Mouse (Mus musculus): Measurements from ENCODE around the gene Nme3. TPM values are rescaled to one million over a fixed set of nuclear protein-coding genes. Genes with fewer than 3 reads are reported as not detected.

Gene Nme3
- polyA plus RNA-seq, 1 experiment from 2014 or later: 49.5 TPM

DNA sequence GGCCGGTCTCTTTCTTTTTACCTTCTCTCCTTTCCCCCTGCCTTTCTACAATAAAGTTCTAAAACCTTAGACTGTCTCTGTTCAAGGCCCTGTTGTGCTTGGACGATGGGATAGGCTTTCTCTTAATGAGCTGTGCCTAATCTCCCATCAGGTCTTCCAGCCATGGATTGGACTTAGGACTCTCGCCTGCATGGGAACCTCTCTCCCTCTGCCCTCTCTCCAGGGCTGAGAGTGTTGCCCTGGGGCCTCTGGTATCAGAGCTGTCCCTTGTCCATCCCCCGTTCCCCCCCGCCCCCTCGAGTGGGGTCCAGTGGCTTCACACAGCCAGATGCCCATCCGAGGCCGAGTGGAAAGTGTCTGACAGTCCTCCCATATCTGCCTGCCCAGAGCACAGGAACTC is 21.3 kb upstream of the Nme3 start:
- no peak overlapping the region for H3K27ac ChIP-seq (ENCODE audit: low read depth, low read length)
- no peak overlapping the region for H3K4me3 ChIP-seq (ENCODE audit: low read depth, low read length)
- H3K4me2 ChIP-seq: no peak overlapping the region
- no peaks in the 10 kb centered on the region for H3K9me3 ChIP-seq (ENCODE audit: control insufficient read depth, low read length)
- WGBS: 82% methylated on average over 8 of the region's 8 CpGs
- H3K36me3 ChIP-seq (ENCODE audit: control insufficient read depth, insufficient read depth, low read length): no peaks in the 10 kb centered on the region
- H3K9ac ChIP-seq (ENCODE audit: low read length): no peak overlapping the region
- no peaks in the 10 kb centered on the region for H3K27me3 ChIP-seq (ENCODE audit: control insufficient read depth, insufficient read depth, low read length)
- no peak for ATAC-seq (ENCODE audit: low FRiP score)
- no peaks in the 10 kb centered on the region for H3K4me1 ChIP-seq (ENCODE audit: control insufficient read depth, insufficient read depth, low read length)
- DNase-seq (ENCODE audit: low spot score, missing footprints): no peak

DNA sequence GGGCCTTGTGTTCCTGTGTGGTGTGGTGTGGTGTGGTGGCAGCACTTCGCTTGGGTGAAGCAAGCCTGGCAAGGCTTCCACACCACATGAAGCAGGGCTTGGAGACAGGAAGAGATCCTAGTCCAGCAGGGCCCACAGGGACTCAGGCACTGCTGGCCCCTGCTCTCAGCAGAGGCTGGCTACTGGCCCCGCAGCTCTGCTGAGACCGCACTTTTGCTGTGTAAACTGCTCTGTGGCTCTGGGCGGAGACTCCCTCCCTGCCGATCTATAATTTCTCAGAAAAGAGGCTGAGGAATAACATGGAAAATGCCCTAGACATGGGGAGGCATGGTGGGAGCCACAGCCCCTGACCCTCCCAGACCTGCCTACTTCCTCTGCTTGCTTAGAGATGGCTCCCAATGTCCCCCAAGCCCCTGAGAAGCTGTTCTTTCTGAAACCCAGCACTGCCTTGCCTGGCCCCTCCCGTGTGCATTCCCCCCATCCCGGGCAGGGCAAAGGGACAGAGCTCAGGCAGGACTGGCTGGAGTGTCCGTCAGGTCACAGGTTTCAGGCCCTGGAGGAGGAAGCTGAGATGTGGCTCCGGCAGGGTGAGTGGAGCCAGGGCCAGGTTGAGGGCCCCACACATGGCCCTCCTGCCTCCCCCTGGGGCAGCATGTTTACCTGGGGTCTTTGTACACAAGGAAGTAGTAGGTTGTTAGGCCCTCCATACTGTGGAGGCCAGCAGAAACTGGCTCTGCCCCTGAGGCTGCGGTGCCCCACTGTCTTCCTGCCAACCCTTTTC is 18.8 kb upstream of the Nme3 start:
- DNase-seq (ENCODE audit: low spot score, missing footprints) (no peak), ATAC-seq (ENCODE audit: low FRiP score) (no peak)
- WGBS: 61% methylated on average over 10 of the region's 10 CpGs
- Histone ChIP-seq H3K27ac (ENCODE audit: low read depth, low read length) (no peak overlapping the region), H3K9ac (ENCODE audit: low read length) (no peak overlapping the region), H3K4me1 (ENCODE audit: control insufficient read depth, insufficient read depth, low read length) (no peaks in the 10 kb centered on the region), H3K9me3 (ENCODE audit: control insufficient read depth, low read length) (no peaks in the 10 kb centered on the region), H3K4me2 (no peak overlapping the region), H3K36me3 (ENCODE audit: control insufficient read depth, insufficient read depth, low read length) (no peaks in the 10 kb centered on the region), H3K4me3 (ENCODE audit: low read depth, low read length) (no peak overlapping the region), H3K27me3 (ENCODE audit: control insufficient read depth, insufficient read depth, low read length) (no peaks in the 10 kb centered on the region)

DNA sequence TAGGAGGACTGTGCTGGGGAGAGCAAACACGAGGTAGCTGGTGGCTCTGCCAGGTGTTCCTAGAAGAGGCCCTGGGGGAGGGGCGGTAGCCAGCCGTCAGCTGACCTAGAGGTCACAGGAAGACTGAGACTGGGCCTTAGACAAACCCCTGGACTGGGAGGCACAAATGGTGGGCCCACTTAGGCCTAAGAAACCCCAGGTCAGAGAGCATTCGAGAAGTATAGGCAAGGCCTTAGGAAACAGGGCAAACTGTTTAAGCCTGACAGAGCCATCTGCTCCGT is 18.2 kb upstream of the Nme3 start:
- H3K9me3 ChIP-seq (ENCODE audit: control insufficient read depth, low read length): no peaks in the 10 kb centered on the region
- H3K9ac ChIP-seq (ENCODE audit: low read length): no peak overlapping the region
- no peak for DNase-seq (ENCODE audit: low spot score, missing footprints)
- no peak for ATAC-seq (ENCODE audit: low FRiP score)
- H3K27ac ChIP-seq (ENCODE audit: low read depth, low read length): no peak overlapping the region
- H3K27me3 ChIP-seq (ENCODE audit: control insufficient read depth, insufficient read depth, low read length): no peaks in the 10 kb centered on the region
- WGBS: 27% methylated on average over 5 of the region's 5 CpGs
- no peaks in the 10 kb centered on the region for H3K36me3 ChIP-seq (ENCODE audit: control insufficient read depth, insufficient read depth, low read length)
- no peaks in the 10 kb centered on the region for H3K4me1 ChIP-seq (ENCODE audit: control insufficient read depth, insufficient read depth, low read length)
- H3K4me3 ChIP-seq (ENCODE audit: low read depth, low read length): no peak overlapping the region
- no peak overlapping the region for H3K4me2 ChIP-seq

DNA sequence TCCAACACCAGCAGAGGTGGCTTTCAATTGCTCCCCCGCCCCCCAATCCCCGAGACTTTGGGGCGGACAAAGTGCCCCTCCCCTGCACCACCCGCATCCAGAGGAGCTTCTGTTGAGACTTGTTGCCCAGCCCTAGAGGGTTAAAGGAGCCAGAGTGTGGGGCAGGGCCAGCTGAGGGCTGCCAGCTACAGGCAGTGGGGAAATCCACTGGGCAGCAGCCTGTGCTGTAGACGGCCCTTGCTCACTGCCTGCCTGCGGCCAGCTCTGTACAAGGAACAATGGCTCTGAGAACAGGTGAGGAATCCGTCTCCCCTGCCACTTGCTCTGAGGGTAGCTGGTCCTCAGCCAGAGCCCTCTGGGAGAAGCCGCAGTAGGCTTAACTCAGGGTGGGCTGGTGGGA is 17.8 kb upstream of the Nme3 start:
- Histone ChIP-seq H3K27ac (ENCODE audit: low read depth, low read length) (no peak overlapping the region), H3K36me3 (ENCODE audit: control insufficient read depth, insufficient read depth, low read length) (no peaks in the 10 kb centered on the region), H3K4me3 (ENCODE audit: low read depth, low read length) (no peak overlapping the region), H3K4me2 (no peak overlapping the region), H3K9ac (ENCODE audit: low read length) (no peak overlapping the region), H3K9me3 (ENCODE audit: control insufficient read depth, low read length) (no peaks in the 10 kb centered on the region), H3K27me3 (ENCODE audit: control insufficient read depth, insufficient read depth, low read length) (no peaks in the 10 kb centered on the region), H3K4me1 (ENCODE audit: control insufficient read depth, insufficient read depth, low read length) (no peaks in the 10 kb centered on the region)
- no peak for ATAC-seq (ENCODE audit: low FRiP score)
- 75% methylated on average over 8 of the region's 8 CpGs for WGBS
- DNase-seq (ENCODE audit: low spot score, missing footprints): no peak

GRCm38 (mm10) chr17:24881738-24882440 is 14.4 kb upstream of the Nme3 start:
- H3K27me3 ChIP-seq (ENCODE audit: control insufficient read depth, insufficient read depth, low read length): no peaks in the 10 kb centered on the region
- no peak overlapping the region for H3K9ac ChIP-seq (ENCODE audit: low read length)
- H3K4me2 ChIP-seq: no peak overlapping the region
- H3K4me1 ChIP-seq (ENCODE audit: control insufficient read depth, insufficient read depth, low read length): peaks cover 8% of the 10 kb centered on the region
- ATAC-seq (ENCODE audit: low FRiP score): no peak
- H3K27ac ChIP-seq (ENCODE audit: low read depth, low read length): no peak overlapping the region
- H3K36me3 ChIP-seq (ENCODE audit: control insufficient read depth, insufficient read depth, low read length): no peaks in the 10 kb centered on the region
- peak; percentile 86 for DNase-seq (ENCODE audit: low spot score, missing footprints)
- 48% methylated on average over 7 of the region's 7 CpGs for WGBS
- H3K9me3 ChIP-seq (ENCODE audit: control insufficient read depth, low read length): no peaks in the 10 kb centered on the region
- H3K4me3 ChIP-seq (ENCODE audit: low read depth, low read length): no peak overlapping the region

GRCm38 (mm10) chr17:24884391-24884790 is 11.9 kb upstream of the Nme3 start:
- WGBS: 90% methylated on average over 6 of the region's 6 CpGs
- no peak overlapping the region for H3K4me2 ChIP-seq

GRCm38 (mm10) chr17:24885356-24886133 is 10.8 kb upstream of the Nme3 start:
- H3K27me3 ChIP-seq (ENCODE audit: control insufficient read depth, insufficient read depth, low read length): no peaks in the 10 kb centered on the region
- peak overlapping the region; percentile 75 for H3K4me2 ChIP-seq
- no peak overlapping the region for H3K27ac ChIP-seq (ENCODE audit: low read depth, low read length)

More at GRCm38 (mm10) chr17:24884391-24884790, 11.9 kb upstream of the Nme3 start:
- no peak overlapping the region for H3K9ac ChIP-seq (ENCODE audit: low read length)
- H3K27me3 ChIP-seq (ENCODE audit: control insufficient read depth, insufficient read depth, low read length): no peaks in the 10 kb centered on the region
- H3K4me3 ChIP-seq (ENCODE audit: low read depth, low read length): no peak overlapping the region
- no peak overlapping the region for H3K27ac ChIP-seq (ENCODE audit: low read depth, low read length)
- no peaks in the 10 kb centered on the region for H3K36me3 ChIP-seq (ENCODE audit: control insufficient read depth, insufficient read depth, low read length)
- no peaks in the 10 kb centered on the region for H3K9me3 ChIP-seq (ENCODE audit: control insufficient read depth, low read length)
- peaks cover 17% of the 10 kb centered on the region for H3K4me1 ChIP-seq (ENCODE audit: control insufficient read depth, insufficient read depth, low read length)
- ATAC-seq (ENCODE audit: low FRiP score) (no peak), DNase-seq (ENCODE audit: low spot score, missing footprints) (no peak)

GRCm38 (mm10) chr17:24886134-24886931 is 10.0 kb upstream of the Nme3 start, which contains the start of the genes Nubp2 and Spsb3:
TSS of gene Nubp2 (minus strand) at chr17:24886349.
TSS of gene Spsb3 (plus strand) at chr17:24886643.
- Histone ChIP-seq H3K9ac (ENCODE audit: low read length) (peak within 1 kb of the TSS; percentile 80), H3K27ac (ENCODE audit: low read depth, low read length) (no peak within 1 kb of the TSS), H3K9me3 (ENCODE audit: control insufficient read depth, low read length) (no peaks in the 10 kb centered on the region), H3K27me3 (ENCODE audit: control insufficient read depth, insufficient read depth, low read length) (no peaks in the 10 kb centered on the region), H3K4me1 (ENCODE audit: control insufficient read depth, insufficient read depth, low read length) (peaks cover 17% of the 10 kb centered on the region), H3K4me3 (ENCODE audit: low read depth, low read length) (peak within 1 kb of the TSS; percentile 72), H3K36me3 (ENCODE audit: control insufficient read depth, insufficient read depth, low read length) (peaks cover 11% of the 10 kb centered on the region), H3K4me2 (peak within 1 kb of the TSS; percentile 75)
- DNase-seq (ENCODE audit: low spot score, missing footprints) (peak; percentile 98), ATAC-seq (ENCODE audit: low FRiP score) (peak; percentile 98)
- under 1% methylated on average over 69 of the region's 69 CpGs for WGBS

More at GRCm38 (mm10) chr17:24885356-24886133, 10.8 kb upstream of the Nme3 start:
- Histone ChIP-seq H3K36me3 (ENCODE audit: control insufficient read depth, insufficient read depth, low read length) (peaks cover 4% of the 10 kb centered on the region), H3K4me1 (ENCODE audit: control insufficient read depth, insufficient read depth, low read length) (peaks cover 17% of the 10 kb centered on the region), H3K9me3 (ENCODE audit: control insufficient read depth, low read length) (no peaks in the 10 kb centered on the region), H3K9ac (ENCODE audit: low read length) (peak overlapping the region; percentile 62), H3K4me3 (ENCODE audit: low read depth, low read length) (peak overlapping the region; percentile 65)
- WGBS: 27% methylated on average over 22 of the region's 22 CpGs
- ATAC-seq (ENCODE audit: low FRiP score): no peak
- no peak for DNase-seq (ENCODE audit: low spot score, missing footprints)
